In genomic region chr2:58135061-58135463, GRCm38 (mm10) we compare ENCODE assay signal across 11 mouse cellular contexts.
DNase-seq lines count a peak whose midpoint lies in the region; ATAC-seq and TF ChIP-seq lines count a peak whose summit lies in the region.
"Had no signal": no experiment of that assay in that cellular context is flagged by ENCODE, and none has a peak within 500 bp of the region (broad histone marks: within the 10 kb centered on the region; RNA-seq: fewer than 3 reads in every experiment).

No protein-coding gene starts in this region.

- H3K4me2 ChIP-seq in liver, postnatal 0 days (ENCODE audit: low read depth, low read length) = no peak overlapping the region
- H3K4me2 ChIP-seq in liver, embryonic 11.5 days = no peak overlapping the region
- H3K4me2 ChIP-seq: kidney, embryonic 15.5 days; lung, embryonic 14.5 days had no signal

- TF ChIP-seq EP300 in liver, postnatal 0 days (IDR thresholded peaks at IDR 0.05; ENCODE audit: low read depth) = no peak

- H3K9ac ChIP-seq in liver, postnatal 0 days (replicated peaks) = no peak overlapping the region
- H3K9ac ChIP-seq in liver, embryonic 11.5 days (ENCODE audit: low read depth, low read length) = no peak overlapping the region
- H3K9ac ChIP-seq: kidney, embryonic 15.5 days; lung, embryonic 14.5 days had no signal

- no peak for ATAC-seq in liver, postnatal 0 days
- ATAC-seq in liver, embryonic 11.5 days (replicated peaks; ENCODE audit: low FRiP score) = no peak
- ATAC-seq in neutrophil, adult 5-6 weeks (ENCODE audit: extremely low read depth, insufficient number of reproducible peaks, low FRiP score, poor library complexity, severe bottlenecking) = peak; percentile 27
- ATAC-seq in monocyte, adult 5-6 weeks (replicated peaks; ENCODE audit: insufficient number of reproducible peaks, low FRiP score, low TSS enrichment, poor library complexity, severe bottlenecking) = no peak

- no peaks in the 10 kb centered on the region; the same call in 1 of the 2 replicates for H3K36me3 ChIP-seq in liver, postnatal 0 days (replicated peaks; ENCODE audit: insufficient read depth, low read length)
- no peaks in the 10 kb centered on the region for H3K36me3 ChIP-seq in liver, embryonic 11.5 days (ENCODE audit: control insufficient read depth, insufficient read depth, low read length)
- H3K36me3 ChIP-seq: kidney, embryonic 15.5 days had no signal

- no peak for TF ChIP-seq CTCF in liver, postnatal 0 days (IDR thresholded peaks at IDR 0.05; ENCODE audit: low read depth)

- intact Hi-C loops in heart, postnatal 14 days (cut with DNase I) = no loop called here

- no peaks in the 10 kb centered on the region for H3K27me3 ChIP-seq in liver, postnatal 0 days (ENCODE audit: insufficient read depth, low read length)
- no peaks in the 10 kb centered on the region for H3K27me3 ChIP-seq in liver, embryonic 11.5 days (replicated peaks; ENCODE audit: control insufficient read depth, insufficient read depth, low read length)
- H3K27me3 ChIP-seq: kidney, embryonic 15.5 days had no signal

- H3K4me1 ChIP-seq in liver, postnatal 0 days (ENCODE audit: insufficient read depth) = no peaks in the 10 kb centered on the region
- peaks cover 6% of the 10 kb centered on the region; the same call in 1 of the 2 replicates for H3K4me1 ChIP-seq in liver, embryonic 11.5 days (replicated peaks; ENCODE audit: control insufficient read depth, insufficient read depth, low read length)
- H3K4me1 ChIP-seq: kidney, embryonic 15.5 days had no signal

- H3K4me3 ChIP-seq in liver, postnatal 0 days (ENCODE audit: low read depth, low read length) = no peak overlapping the region
- no peak overlapping the region for H3K4me3 ChIP-seq in liver, embryonic 11.5 days (ENCODE audit: low read depth, low read length)
- H3K4me3 ChIP-seq: kidney, embryonic 15.5 days had no signal

- no peak for DNase-seq in liver, postnatal 0 days
- DNase-seq in liver, embryonic 11.5 days (ENCODE audit: low spot score) = no peak
- DNase-seq in NIH3T3 (ENCODE audit: low read depth) = peak; percentile 51
- DNase-seq in cerebellum, postnatal 36 days = peak; percentile 36 to 63
- no peak for DNase-seq in heart, postnatal 14 days
- no peak for DNase-seq in adrenal gland, adult 18-20 months (ENCODE audit: low spot score in 2 of 2)
- DNase-seq: gastrocnemius, postnatal 10 days; lung, embryonic 14.5 days had no signal

- WGBS in liver, postnatal 0 days (ENCODE audit: insufficient replicate concordance) = 41% methylated on average over 2 of the region's 2 CpGs
- WGBS in liver, embryonic 11.5 days = 49% methylated on average over 2 of the region's 2 CpGs

- no peaks in the 10 kb centered on the region for H3K9me3 ChIP-seq in liver, postnatal 0 days (ENCODE audit: low read length)
- H3K9me3 ChIP-seq in liver, embryonic 11.5 days (ENCODE audit: control insufficient read depth, low read length) = no peaks in the 10 kb centered on the region
- H3K9me3 ChIP-seq: kidney, embryonic 15.5 days had no signal

- peak overlapping the region; percentile 35; the same call in 1 of the 2 replicates for H3K27ac ChIP-seq in liver, postnatal 0 days (ENCODE audit: low read depth)
- no peak overlapping the region; the same call in 1 of the 2 replicates for H3K27ac ChIP-seq in liver, embryonic 11.5 days (ENCODE audit: low read depth, low read length)
- H3K27ac ChIP-seq: kidney, embryonic 15.5 days had no signal

Comparison
In these comparisons a context has a peak if more than half of its experiments do, and no peak if none do; other contexts are left out.
1. DNase-seq: peak in NIH3T3 (single experiment) and cerebellum, postnatal 36 days (2 of 2); none in liver, postnatal 0 days (single experiment), liver, embryonic 11.5 days (single experiment), heart, postnatal 14 days (0 of 2) and adrenal gland, adult 18-20 months (0 of 2).